In the genomic region with DNA sequence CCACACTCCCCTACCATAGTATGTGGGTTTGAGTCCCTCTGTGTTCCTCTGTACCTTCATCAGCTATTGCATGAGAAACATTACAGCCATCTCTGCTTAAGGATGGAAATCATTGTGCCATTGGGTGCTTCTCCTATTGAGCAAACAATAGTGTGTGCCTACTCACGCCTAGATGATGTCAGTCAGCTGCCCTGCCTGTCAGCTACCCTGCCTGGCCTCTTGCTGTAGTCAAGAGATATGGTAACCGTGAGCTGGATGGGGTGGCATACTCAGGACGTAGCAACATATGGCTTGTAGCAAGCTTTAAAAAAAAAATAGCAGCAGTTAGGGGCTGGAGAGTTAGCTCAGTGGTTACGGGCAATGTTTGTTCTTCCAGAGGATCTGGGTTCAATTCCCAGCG, we compare ENCODE assay signal across 20 mouse cellular contexts. TPM values are rescaled to one million over a fixed set of nuclear protein-coding genes. Genes with fewer than 3 reads are reported as not detected.
DNase-seq lines count a peak whose midpoint lies in the region; ATAC-seq and TF ChIP-seq lines count a peak whose summit lies in the region.
"Had no signal": no experiment of that assay in that cellular context is flagged by ENCODE, and none has a peak within 500 bp of the region (broad histone marks: within the 10 kb centered on the region; RNA-seq: fewer than 3 reads in every experiment).

No protein-coding gene starts in this region.

- no peak for ATAC-seq in erythroblast, adult 5-6 weeks (replicated peaks; ENCODE audit: low FRiP score, poor library complexity, severe bottlenecking)
- ATAC-seq in intestine, embryonic 15.5 days: peak; percentile 51; the same call in 1 of the 2 replicates
- ATAC-seq in liver, embryonic 14.5 days (ENCODE audit: insufficient read depth): peak; percentile 97
- peak; percentile 40; the same call in 1 of the 2 replicates for ATAC-seq in monocyte, adult 5-6 weeks (replicated peaks; ENCODE audit: insufficient number of reproducible peaks, low FRiP score, low TSS enrichment, poor library complexity, severe bottlenecking)

- DNase-seq in liver, embryonic 14.5 days (ENCODE audit: low read depth in 3 of 3, low spot score in 3 of 3): peak; percentile 73 to 78 (median 75)
- no peak for DNase-seq in ovary, adult 18-20 months (ENCODE audit: low spot score)
- DNase-seq in adrenal gland, postnatal 4 days (ENCODE audit: low spot score in 2 of 2): no peak
- DNase-seq: cerebellum, postnatal 14 days; heart, postnatal 4 days; kidney, postnatal 10 days; right cerebral cortex, postnatal 14 days; thymus, postnatal 36 days had no signal

- H3K9ac ChIP-seq in intestine, embryonic 15.5 days: no peak overlapping the region
- H3K9ac ChIP-seq in liver, embryonic 14.5 days (replicated peaks): peak overlapping the region; percentile 54
- H3K9ac ChIP-seq: forebrain, embryonic 15.5 days; limb, embryonic 13.5 days; neural tube, embryonic 12.5 days had no signal

- no peak overlapping the region for H3K4me2 ChIP-seq in intestine, embryonic 15.5 days (replicated peaks)
- H3K4me2 ChIP-seq in liver, embryonic 14.5 days (ENCODE audit: low read depth): peak overlapping the region; percentile 59
- H3K4me2 ChIP-seq: forebrain, embryonic 15.5 days; limb, embryonic 13.5 days; neural tube, embryonic 12.5 days had no signal

- no peak overlapping the region for H3K27ac ChIP-seq in intestine, embryonic 15.5 days
- peak overlapping the region; percentile 80 for H3K27ac ChIP-seq in liver, embryonic 14.5 days
- H3K27ac ChIP-seq: forebrain, embryonic 15.5 days; heart, embryonic 10.5 days; layer of hippocampus, adult 2 months; limb, embryonic 13.5 days; neural tube, embryonic 12.5 days had no signal

- H3K4me3 ChIP-seq in erythroblast, embryonic 14.5 days (replicated peaks): peak overlapping the region; percentile 3
- H3K4me3 ChIP-seq in intestine, embryonic 15.5 days (replicated peaks): no peak overlapping the region
- peak overlapping the region in 1 of 2 experiments; percentile 12; a peak in 1 of 4 replicates for H3K4me3 ChIP-seq in liver, embryonic 14.5 days (ENCODE audit: insufficient read depth in 1 of 2, low read depth in 2 of 2, low read length in 2 of 2)
- H3K4me3 ChIP-seq: forebrain, embryonic 15.5 days; heart, embryonic 10.5 days; layer of hippocampus, adult 2 months; limb, embryonic 13.5 days; neural tube, embryonic 12.5 days had no signal

- WGBS in intestine, embryonic 15.5 days: 80% methylated on average over 5 of the region's 5 CpGs
- WGBS in liver, embryonic 14.5 days (ENCODE audit: insufficient replicate concordance): 33% methylated on average over 5 of the region's 5 CpGs

- no peaks in the 10 kb centered on the region for H3K9me3 ChIP-seq in erythroblast, embryonic 14.5 days (ENCODE audit: control insufficient read depth, low read length)
- H3K9me3 ChIP-seq in intestine, embryonic 15.5 days: no peaks in the 10 kb centered on the region
- no peaks in the 10 kb centered on the region for H3K9me3 ChIP-seq in liver, embryonic 14.5 days (ENCODE audit: control insufficient read depth, low read length)
- H3K9me3 ChIP-seq: forebrain, embryonic 15.5 days; heart, embryonic 10.5 days; limb, embryonic 13.5 days; neural tube, embryonic 12.5 days had no signal

- TF ChIP-seq EP300 in liver, embryonic 14.5 days (IDR thresholded peaks at IDR 0.05; ENCODE audit: low read depth): peak; percentile 84

- peaks cover 34% of the 10 kb centered on the region for H3K4me1 ChIP-seq in erythroblast, embryonic 14.5 days (ENCODE audit: control insufficient read depth)
- no peaks in the 10 kb centered on the region for H3K4me1 ChIP-seq in intestine, embryonic 15.5 days (replicated peaks)
- H3K4me1 ChIP-seq in liver, embryonic 14.5 days (replicated peaks; ENCODE audit: control insufficient read depth in 2 of 2, insufficient read depth in 2 of 2, low read length in 1 of 2): peaks cover 16% of the 10 kb centered on the region in 2 experiments
- H3K4me1 ChIP-seq: forebrain, embryonic 15.5 days had no signal

- H3K36me3 ChIP-seq in erythroblast, embryonic 14.5 days (ENCODE audit: control insufficient read depth): no peaks in the 10 kb centered on the region
- no peaks in the 10 kb centered on the region for H3K36me3 ChIP-seq in intestine, embryonic 15.5 days
- no peaks in the 10 kb centered on the region for H3K36me3 ChIP-seq in liver, embryonic 14.5 days (replicated peaks; ENCODE audit: control insufficient read depth, insufficient read depth, low read depth)
- H3K36me3 ChIP-seq: forebrain, embryonic 15.5 days; heart, embryonic 10.5 days; limb, embryonic 13.5 days; neural tube, embryonic 12.5 days had no signal

- peaks cover 38% of the 10 kb centered on the region for H3K27me3 ChIP-seq in erythroblast, embryonic 14.5 days (ENCODE audit: control insufficient read depth)
- no peaks in the 10 kb centered on the region for H3K27me3 ChIP-seq in intestine, embryonic 15.5 days (replicated peaks)
- peaks cover 1% of the 10 kb centered on the region for H3K27me3 ChIP-seq in liver, embryonic 14.5 days (ENCODE audit: control insufficient read depth, insufficient read depth, low read length)
- H3K27me3 ChIP-seq: forebrain, embryonic 15.5 days; limb, embryonic 13.5 days; neural tube, embryonic 12.5 days had no signal

- no peak for TF ChIP-seq CTCF in liver, embryonic 14.5 days (IDR thresholded peaks at IDR 0.05; ENCODE audit: low read depth)

RNA-seq across cellular contexts. Expression of gene Chit1, which starts 0.6 kb away (rescaled TPM):
- polyA plus RNA-seq in erythroblast, embryonic 14.5 days (2012): not detected in 2 replicates
- 1.3 and 2.9 TPM in 2 replicates for total RNA-seq in erythroblast, adult 5-6 weeks (2015; ENCODE audit: low replicate concordance)
- 0.28 TPM in 1 of 2 replicates, not detected in the other for total RNA-seq in erythroblast, adult 5-6 weeks (2017; ENCODE audit: low replicate concordance)
- polyA plus RNA-seq in intestine, embryonic 15.5 days (2015; fragmentation: Nextera tagmentation; extraction: Ambion mirVana): not detected in 2 replicates
- polyA plus RNA-seq in liver, embryonic 14.5 days (2012; rRNA removed): 0.08 and 0.09 TPM in 2 replicates
- not detected in 2 replicates for polyA plus RNA-seq in liver, embryonic 14.5 days (2014; fragmentation: Nextera tagmentation; extraction: Ambion mirVana)
- total RNA-seq in monocyte, adult 5-6 weeks (2017): 0.67 to 1.4 TPM (median 0.85 TPM) in 3 replicates
- not detected for total RNA-seq in adrenal gland, postnatal 4 days (2021)
- total RNA-seq: gastrocnemius, postnatal 36 days; heart, postnatal 4 days; left cerebral cortex, adult 18-20 months had no signal
- polyA plus RNA-seq: inflammation-experienced regulatory T-cells, adult 6 months had no signal

RNA-seq across cellular contexts. Expression of gene Btg2, which starts 31.5 kb away (rescaled TPM):
- 13.2 and 14.8 TPM in 2 replicates for polyA plus RNA-seq in erythroblast, embryonic 14.5 days (2012)
- 173 and 183 TPM in 2 replicates for total RNA-seq in erythroblast, adult 5-6 weeks (2015; ENCODE audit: low replicate concordance)
- total RNA-seq in erythroblast, adult 5-6 weeks (2017; ENCODE audit: low replicate concordance): 354 and 411 TPM in 2 replicates
- 41.0 and 41.3 TPM in 2 replicates for polyA plus RNA-seq in intestine, embryonic 15.5 days (2015; fragmentation: Nextera tagmentation; extraction: Ambion mirVana)
- 40.1 and 45.3 TPM in 2 replicates for polyA plus RNA-seq in liver, embryonic 14.5 days (2012; rRNA removed)
- polyA plus RNA-seq in liver, embryonic 14.5 days (2014; fragmentation: Nextera tagmentation; extraction: Ambion mirVana): 78.2 and 85.2 TPM in 2 replicates
- total RNA-seq in monocyte, adult 5-6 weeks (2017): 390 to 783 TPM (median 430 TPM) in 3 replicates
- total RNA-seq in adrenal gland, postnatal 4 days (2021): 10 to 100 TPM; 25.6 to 27.8 TPM

Comparison
In these comparisons a context has a peak if more than half of its experiments do, and no peak if none do; other contexts are left out.
1. DNase-seq: peak in liver, embryonic 14.5 days (3 of 3); none in ovary, adult 18-20 months (single experiment) and adrenal gland, postnatal 4 days (0 of 2).
2. RNA of gene Btg2, which starts 31.5 kb away (total RNA-seq): 390 to 783 TPM in monocyte, adult 5-6 weeks and 173 to 411 TPM in erythroblast, adult 5-6 weeks; 25.6 to 27.8 TPM in adrenal gland, postnatal 4 days; every median in the first group is over 4 times any median in the second.